Mouse (Mus musculus): ENCODE data around the gene Pyy.

The Pyy gene

DNA sequence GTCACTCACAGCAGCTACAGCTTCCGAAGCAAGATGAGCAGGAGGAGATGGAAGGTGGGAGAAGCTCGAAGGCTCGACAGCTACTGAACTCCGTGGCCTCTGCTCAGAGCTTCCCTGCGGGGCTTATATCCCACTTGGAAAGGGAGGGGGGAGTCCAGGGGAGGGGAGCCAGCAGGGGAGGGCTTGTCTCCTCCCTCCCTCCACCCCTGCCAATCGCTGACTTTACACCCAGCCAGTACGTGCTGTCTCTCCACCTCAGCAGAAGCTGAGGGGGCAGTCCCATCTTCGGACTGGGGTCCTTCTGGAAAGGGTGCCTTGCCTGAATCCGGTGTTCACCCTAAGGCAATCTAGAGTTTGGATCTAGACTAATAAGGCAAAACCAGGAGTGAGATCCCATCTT, at the start of gene Pyy:
Gene Pyy (minus strand): TSS at position 101 of the 400 bp plus-strand sequence.
- no peak for DNase-seq (ENCODE audit: low spot score in 2 of 2)

GRCm38 (mm10) chr11:102156786-102157089, 49.1 kb upstream of the Pyy start:
- no peak for DNase-seq (ENCODE audit: low spot score in 2 of 2)

- DNase-seq (ENCODE audit: low spot score in 2 of 2), result peak; percentile 82 to 91
These were observed 48.6 kb upstream of the Pyy start, which contains the start of gene Tmem101 for GRCm38 (mm10) chr11:102156039-102156785. Tmem101 (minus strand) TSS chr11:102156404.

DNA sequence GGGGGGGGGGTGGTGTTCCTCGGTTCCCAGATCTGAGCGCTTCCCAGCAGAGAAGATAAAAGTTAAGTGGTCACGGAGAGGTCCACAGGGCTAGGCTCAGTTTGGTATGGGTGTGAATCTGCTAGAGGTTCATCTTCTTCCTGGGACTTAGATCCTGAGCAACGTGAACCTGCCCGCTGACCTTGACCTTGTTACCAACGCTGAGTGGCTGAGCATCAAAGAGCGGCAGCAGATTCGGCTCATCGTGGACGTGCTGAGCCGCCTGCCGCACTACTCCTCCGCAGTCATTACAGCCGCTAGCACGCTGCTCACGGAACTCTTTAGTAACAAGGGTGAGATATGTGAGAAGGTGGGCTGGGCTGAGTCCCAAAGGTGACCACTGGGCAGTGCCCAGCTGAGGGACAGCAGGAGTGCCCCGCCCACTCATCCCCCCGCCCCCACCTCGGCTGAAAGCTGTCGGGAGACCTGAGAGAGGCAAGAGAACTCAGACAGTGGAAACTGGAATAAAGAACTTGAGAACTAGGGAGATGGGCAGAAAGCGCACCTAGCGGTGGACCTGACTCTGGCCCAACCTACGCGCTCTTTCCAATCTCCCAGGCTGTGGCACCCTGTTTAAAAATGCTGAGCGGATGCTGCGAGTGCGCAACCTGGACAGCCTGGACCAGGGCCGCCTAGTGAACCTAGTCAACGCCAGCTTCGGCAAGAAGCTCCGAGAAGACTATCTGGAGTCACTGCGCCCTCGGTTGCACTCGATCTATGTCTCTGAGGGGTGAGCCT, 39.8 kb upstream of the Pyy start:
- DNase-seq (ENCODE audit: low spot score in 2 of 2), result no peak

- peak in 1 of 2 experiments; percentile 10 for DNase-seq (ENCODE audit: low spot score in 2 of 2)
These were observed 38.9 kb upstream of the Pyy start for GRCm38 (mm10) chr11:102146531-102146930.

DNA sequence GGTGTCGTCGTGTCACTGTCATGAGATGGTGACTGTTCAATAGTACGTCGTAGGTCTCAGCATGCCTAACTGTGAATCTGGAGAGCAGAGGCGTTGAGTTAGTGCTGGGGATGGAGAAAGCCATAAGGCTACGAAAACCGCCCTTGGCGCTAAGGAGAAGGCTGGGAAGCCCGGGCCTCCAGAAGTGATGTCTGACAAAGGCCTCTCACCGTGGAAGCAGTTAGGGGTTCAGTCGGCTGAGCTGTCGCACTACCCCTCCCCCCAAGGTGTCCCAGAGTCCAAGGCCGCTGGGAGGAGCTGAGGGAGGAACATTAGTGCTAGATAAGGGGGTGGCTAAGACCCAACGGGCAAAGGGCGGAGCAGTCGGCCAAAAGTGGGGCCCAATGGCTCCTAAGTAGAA, 38.4 kb upstream of the Pyy start:
- peak in 1 of 2 experiments; percentile 14 for DNase-seq (ENCODE audit: low spot score in 2 of 2)

GRCm38 (mm10) chr11:102145471-102146001, 37.9 kb upstream of the Pyy start, which contains the start of gene Nags:
Nags (plus strand) TSS chr11:102145513.
- peak; percentile 22 to 27 for DNase-seq (ENCODE audit: low spot score in 2 of 2)

GRCm38 (mm10) chr11:102144957-102145470, 37.4 kb upstream of the Pyy start:
- DNase-seq (ENCODE audit: low spot score in 2 of 2), result no peak

DNA sequence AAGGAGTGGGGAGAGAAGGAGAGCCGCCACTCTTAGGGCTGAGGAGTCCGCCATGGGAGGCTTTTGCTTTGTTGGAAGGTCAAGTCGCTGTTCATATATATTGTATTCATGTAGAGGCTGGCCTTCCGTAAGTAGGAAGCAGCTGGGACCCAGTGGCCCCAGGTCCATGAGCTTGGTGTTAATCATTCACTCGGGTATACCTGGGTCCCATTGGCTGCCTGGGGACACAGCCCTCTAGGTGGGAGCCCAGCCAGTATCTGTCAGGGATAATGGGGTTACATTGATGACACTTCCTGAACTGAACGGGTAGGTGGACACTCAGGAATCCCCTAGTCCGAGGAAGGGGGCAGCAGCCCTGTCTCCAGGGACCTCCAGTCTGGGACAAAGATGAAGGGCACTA, 34.7 kb upstream of the Pyy start:
- DNase-seq (ENCODE audit: low spot score in 2 of 2), result no peak

- peak; percentile 64 to 76 for DNase-seq (ENCODE audit: low spot score in 2 of 2)
These were observed 32.9 kb upstream of the Pyy start for GRCm38 (mm10) chr11:102140508-102140907.

DNA sequence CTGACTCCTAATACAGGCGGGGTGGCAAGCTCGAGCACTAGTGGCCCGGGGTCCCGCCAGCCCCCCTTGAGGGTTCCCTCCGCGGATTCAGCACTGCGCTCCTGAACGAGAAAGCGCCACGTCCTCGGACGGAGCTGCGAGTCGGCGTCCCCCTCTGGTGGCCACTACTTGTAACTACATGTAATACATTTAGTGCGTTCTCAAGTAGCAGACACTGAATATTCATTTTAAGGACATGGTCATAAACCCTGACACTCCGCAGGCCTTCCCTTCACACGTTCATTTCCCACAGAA, 30.8 kb upstream of the Pyy start:
- peak; percentile 45 to 75 for DNase-seq (ENCODE audit: low spot score in 2 of 2)

GRCm38 (mm10) chr11:102137625-102138446, 30.2 kb upstream of the Pyy start:
- DNase-seq (ENCODE audit: low spot score in 2 of 2), result no peak

DNA sequence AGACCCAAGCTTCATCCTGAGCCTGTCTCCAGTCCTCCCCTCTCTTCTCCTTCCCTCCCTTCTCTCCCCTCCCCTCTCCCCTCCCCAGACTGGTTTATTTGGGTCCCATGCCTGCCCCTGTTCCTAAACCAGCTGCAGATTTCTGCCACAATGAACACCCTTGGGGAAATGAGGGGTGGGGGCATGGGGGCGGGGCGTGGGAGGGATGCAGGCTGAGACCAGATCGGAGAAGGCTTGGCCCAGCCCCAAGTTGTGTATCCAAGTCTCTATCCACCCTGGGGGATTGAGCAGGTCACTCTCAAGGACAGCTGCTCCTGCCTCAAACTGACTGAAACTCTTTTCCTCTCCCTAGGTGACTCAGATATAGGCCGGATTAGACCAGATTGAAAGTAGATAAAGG, 26.9 kb upstream of the Pyy start:
- no peak for DNase-seq (ENCODE audit: low spot score in 2 of 2)

GRCm38 (mm10) chr11:102117386-102117785, 9.8 kb upstream of the Pyy start:
- DNase-seq (ENCODE audit: low spot score in 2 of 2), result no peak

- no peak for DNase-seq (ENCODE audit: low spot score in 2 of 2)
These were observed 8.6 kb upstream of the Pyy start for GRCm38 (mm10) chr11:102116241-102116640.

DNA sequence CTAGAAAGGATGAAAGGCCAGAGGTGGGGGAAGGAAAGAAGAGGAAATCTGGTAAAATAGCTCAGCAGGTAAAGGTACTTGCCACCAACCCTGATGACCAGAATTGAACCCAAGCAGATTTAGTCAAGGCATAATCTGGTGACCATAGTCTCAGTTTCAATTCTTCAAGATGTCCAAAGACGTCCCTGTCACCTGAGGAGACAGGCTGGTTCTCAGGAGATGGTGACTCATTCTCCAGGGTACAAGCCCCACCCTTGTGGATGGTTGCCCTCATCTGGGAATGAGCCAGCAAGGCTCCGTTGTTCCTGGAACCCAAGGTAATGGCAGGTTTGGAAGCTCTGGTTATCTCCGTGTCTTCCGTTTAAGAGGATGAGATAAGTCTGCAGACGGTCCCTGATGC, 3.9 kb upstream of the Pyy start:
- DNase-seq (ENCODE audit: low spot score in 2 of 2), result no peak

DNA sequence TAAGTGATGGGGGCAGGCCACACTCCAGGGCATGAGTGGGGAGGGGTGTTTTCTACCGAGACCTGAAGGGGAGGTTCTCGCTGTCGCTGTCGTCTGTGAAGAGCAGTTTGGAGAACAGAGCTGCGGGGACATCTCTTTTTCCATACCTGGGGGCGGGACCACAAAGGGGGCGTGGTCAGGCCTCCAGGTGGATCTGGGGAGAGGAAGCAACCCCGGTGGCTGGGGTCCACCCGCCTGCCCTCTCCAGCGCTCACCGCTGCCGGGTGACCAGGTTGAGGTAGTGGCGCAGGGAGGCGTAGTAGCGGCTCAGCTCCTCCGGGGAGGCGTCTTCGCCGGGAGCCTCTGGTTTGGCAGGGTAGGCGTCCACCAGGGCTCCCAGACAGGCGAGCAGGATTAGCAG, 721 bp downstream of the Pyy start:
- no peak for DNase-seq (ENCODE audit: low spot score in 2 of 2)

DNA sequence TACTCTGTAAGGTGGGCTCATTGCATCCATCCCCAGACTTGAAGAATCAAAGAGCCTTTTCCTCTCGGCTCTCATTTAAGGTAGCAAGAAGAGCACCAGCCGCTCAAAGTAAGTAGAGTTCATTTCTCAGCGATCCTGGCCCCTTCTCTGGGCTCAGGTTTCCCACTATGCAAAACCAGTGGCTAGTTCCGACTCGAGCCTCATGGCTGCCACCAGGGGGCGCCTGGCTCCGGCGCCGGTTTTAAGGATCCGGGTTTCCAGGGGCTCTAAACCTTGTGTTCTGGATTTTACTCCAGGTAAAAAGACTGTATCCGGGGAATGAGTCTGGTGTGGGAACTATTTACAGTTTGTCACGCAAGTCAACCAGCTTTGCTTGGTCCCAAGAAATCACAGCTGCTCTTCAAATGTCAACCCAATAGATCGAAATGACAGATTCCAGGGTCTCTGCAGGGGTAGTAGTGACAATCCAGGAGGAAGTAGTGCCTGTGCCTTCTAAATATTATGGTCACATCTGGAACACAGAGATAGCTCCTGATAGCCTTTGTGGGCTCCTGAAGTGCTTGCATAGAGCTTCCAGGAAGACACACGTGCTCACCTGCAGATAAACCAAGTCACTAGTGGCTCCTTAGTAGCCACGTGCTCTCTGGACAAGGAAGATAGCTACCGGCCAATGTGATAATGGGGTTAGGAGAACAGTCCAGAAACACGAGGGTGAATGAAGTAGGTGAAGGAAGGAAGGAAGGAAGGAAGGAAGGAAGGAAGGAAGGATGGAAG, 5.0 kb downstream of the Pyy start:
- DNase-seq (ENCODE audit: low spot score in 2 of 2), result peak; percentile 49 to 77

DNA sequence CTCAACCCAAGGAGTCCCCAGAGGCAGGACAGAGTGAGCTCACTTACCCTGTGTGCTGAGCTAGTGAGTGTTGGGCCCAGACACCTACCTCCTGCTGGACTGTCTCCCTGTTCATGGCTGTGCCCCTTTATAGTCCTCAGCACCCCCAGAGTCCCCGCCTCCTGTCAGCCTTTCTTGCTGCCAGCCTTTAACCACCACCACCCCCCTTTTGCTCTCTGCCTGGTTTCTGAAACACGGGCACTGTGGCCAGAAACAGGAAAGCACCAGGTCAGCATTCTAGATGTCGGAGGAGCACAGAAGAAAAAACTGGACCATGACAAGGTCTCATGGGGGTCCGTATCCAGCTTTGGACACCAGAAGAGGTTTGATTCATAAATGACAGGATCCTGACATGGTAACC, 6.4 kb downstream of the Pyy start, which contains the start of gene Ppy:
Gene Ppy (minus strand): TSS at position 101 of the 400 bp plus-strand sequence.
- no peak for DNase-seq (ENCODE audit: low spot score in 2 of 2)

GRCm38 (mm10) chr11:102096887-102097391, 10.7 kb downstream of the Pyy start:
- peak; percentile 68 to 83 for DNase-seq (ENCODE audit: low spot score in 2 of 2)

GRCm38 (mm10) chr11:102096446-102096845, 11.2 kb downstream of the Pyy start:
- DNase-seq (ENCODE audit: low spot score in 2 of 2), result peak; percentile 28 to 39

Measured in spleen, postnatal 10 days (tissue).